Mouse (Mus musculus) MEL (cell line): ENCODE results near the gene Flcn. TPM values are rescaled to one million over a fixed set of nuclear protein-coding genes. Genes with fewer than 3 reads are reported as not detected.

ENCODE experiments used
- DNase-seq: peaks from one replicate; pipeline ENCODE4 v3.0.0; 2011; ENCODE audit warnings: low read depth, low spot score
- H3K27ac ChIP-seq: 2 replicates; pipeline ENCODE4 v1.5.1; 2012; ENCODE audit warnings: low read depth, mild to moderate bottlenecking, control low read depth, low read length, moderate library complexity; ENCODE audit not compliant: control insufficient read depth
- H3K27me3 ChIP-seq, 2 experiments: fragments of 150-350 bp in 1 of 2; sonication (generic) in 1 of 2; 2 replicates each; pipeline ENCODE4 v1.6.1; 2012; ENCODE audit warnings: low read length in 2 of 2, mild to moderate bottlenecking in 2 of 2, improper control_type of control experiment in 1 of 2, moderate library complexity in 1 of 2; ENCODE audit not compliant: insufficient read depth in 2 of 2, control insufficient read depth in 1 of 2
- H3K36me3 ChIP-seq, 2 experiments: 2 replicates each; pipeline ENCODE4 v1.6.1; 2012 to 2014; ENCODE audit warnings: low read length in 2 of 2, improper control_type of control experiment in 1 of 2, inconsistent platforms in 1 of 2, mild to moderate bottlenecking in 1 of 2; ENCODE audit not compliant: insufficient read depth in 2 of 2, control insufficient read depth in 1 of 2
- H3K4me1 ChIP-seq, 2 experiments: fragments of 150-350 bp in 1 of 2; sonication (generic) in 1 of 2; 2 replicates each; pipeline ENCODE4 v1.6.1; 2012; ENCODE audit warnings: low read length in 2 of 2, improper control_type of control experiment in 1 of 2, mild to moderate bottlenecking in 1 of 2; ENCODE audit not compliant: insufficient read depth in 2 of 2, control insufficient read depth in 1 of 2
- H3K4me3 ChIP-seq, 2 experiments: fragments of 150-350 bp in 1 of 2; sonication (generic) in 1 of 2; 2 replicates each; pipeline ENCODE4 v1.5.1; 2012; ENCODE audit warnings: low read depth in 2 of 2, low read length in 2 of 2, mild to moderate bottlenecking in 2 of 2, moderate library complexity in 2 of 2, control low read depth in 1 of 2, improper control_type of control experiment in 1 of 2; ENCODE audit not compliant: control insufficient read depth in 1 of 2, insufficient read depth in 1 of 2
- H3K79me2 ChIP-seq: 2 replicates; pipeline ENCODE4 v1.6.1; 2012; ENCODE audit warnings: mild to moderate bottlenecking, low read length, moderate library complexity; ENCODE audit not compliant: control insufficient read depth, poor library complexity, insufficient read depth
- H3K9ac ChIP-seq: 2 replicates; pipeline ENCODE4 v1.6.1; 2012; ENCODE audit warnings: low read depth, mild to moderate bottlenecking, control low read depth, low read length, moderate library complexity; ENCODE audit not compliant: control insufficient read depth, poor library complexity, severe bottlenecking
- H3K9me3 ChIP-seq: fragments of 150-350 bp; sonication (generic); replicated peaks from 2 replicates; pipeline ENCODE4 v1.6.1; 2012; ENCODE audit warnings: mild to moderate bottlenecking, low read length, improper control_type of control experiment, moderate library complexity; ENCODE audit not compliant: insufficient read depth
- CHD1 ChIP-seq: IDR thresholded peaks from 2 replicates; pipeline ENCODE4 v1.6.1; 2012; ENCODE audit warnings: low read depth, mild to moderate bottlenecking, inconsistent platforms, low read length, improper control_type of control experiment
- CTCF ChIP-seq, 3 experiments: IDR thresholded peaks in 2 of 3; conservative IDR thresholded peaks in 1 of 3; 2 replicates each; pipeline ENCODE4 v1.5.1; 2011 to 2012; ENCODE audit warnings: low read length in 3 of 3, low read depth in 2 of 3, mild to moderate bottlenecking in 2 of 3, improper control_type of control experiment in 1 of 3, inconsistent platforms in 1 of 3, mixed read lengths in 1 of 3, moderate library complexity in 1 of 3; ENCODE audit not compliant: control insufficient read depth in 1 of 3, insufficient read depth in 1 of 3, poor library complexity in 1 of 3, severe bottlenecking in 1 of 3
- E2F4 ChIP-seq: IDR thresholded peaks from 2 replicates; pipeline ENCODE4 v1.6.1; 2011; ENCODE audit warnings: low read depth, low read length, improper control_type of control experiment, borderline replicate concordance
- EP300 ChIP-seq, 2 experiments: IDR thresholded peaks; 2 replicates each; pipeline ENCODE4 v1.6.1; 2011; ENCODE audit warnings: improper control_type of control experiment in 2 of 2, low read length in 2 of 2, low read depth in 1 of 2, mild to moderate bottlenecking in 1 of 2
- ETS1 ChIP-seq: IDR thresholded peaks from 2 replicates; pipeline ENCODE4 v1.6.1; 2012; ENCODE audit warnings: low read depth, mild to moderate bottlenecking, inconsistent platforms, low read length, improper control_type of control experiment, moderate library complexity
- JUND ChIP-seq: IDR thresholded peaks from 2 replicates; pipeline ENCODE4 v1.6.1; 2011; ENCODE audit warnings: low read depth, mild to moderate bottlenecking, improper control_type of control experiment, low read length
- KAT2A ChIP-seq: conservative IDR thresholded peaks from 2 replicates; pipeline ENCODE4 v1.6.1; 2012; ENCODE audit warnings: low read depth, low read length, improper control_type of control experiment, inconsistent platforms
- MAFK ChIP-seq: IDR thresholded peaks from 2 replicates; pipeline ENCODE4 v1.6.1; 2011; ENCODE audit warnings: low read depth, mild to moderate bottlenecking, low read length, improper control_type of control experiment, borderline replicate concordance
- MAX ChIP-seq: IDR thresholded peaks from 2 replicates; pipeline ENCODE4 v1.6.1; 2011; ENCODE audit warnings: low read length, improper control_type of control experiment
- MAZ ChIP-seq: IDR thresholded peaks from 2 replicates; pipeline ENCODE4 v1.6.1; 2012; ENCODE audit warnings: low read depth, mild to moderate bottlenecking, inconsistent platforms, low read length, improper control_type of control experiment
- MXI1 ChIP-seq: IDR thresholded peaks from 2 replicates; pipeline ENCODE4 v1.6.1; 2011; ENCODE audit warnings: mild to moderate bottlenecking, low read depth, low read length, improper control_type of control experiment
- MYC ChIP-seq: IDR thresholded peaks from 2 replicates; pipeline ENCODE4 v1.6.1; 2011; ENCODE audit warnings: low read depth, mild to moderate bottlenecking, low read length, improper control_type of control experiment, moderate library complexity
- NELFE ChIP-seq: IDR thresholded peaks from 2 replicates; pipeline ENCODE4 v1.6.1; 2011; ENCODE audit warnings: low read depth, low read length, improper control_type of control experiment
- POLR2AphosphoS2 ChIP-seq: IDR thresholded peaks from 2 replicates; pipeline ENCODE4 v1.6.1; 2011; ENCODE audit warnings: low read length, improper control_type of control experiment
- POLR2AphosphoS5 ChIP-seq: IDR thresholded peaks from 2 replicates; pipeline ENCODE4 v1.6.1; 2012; ENCODE audit warnings: low read depth, borderline replicate concordance, mild to moderate bottlenecking, inconsistent platforms, low read length, moderate library complexity, mixed read lengths
- RCOR1 ChIP-seq: IDR thresholded peaks from 2 replicates; pipeline ENCODE4 v1.6.1; 2012; ENCODE audit warnings: low read depth, mild to moderate bottlenecking, inconsistent platforms, low read length, improper control_type of control experiment
- TBP ChIP-seq: IDR thresholded peaks from 2 replicates; pipeline ENCODE4 v1.8.0; 2011; ENCODE audit warnings: low read depth, low read length, improper control_type of control experiment
- TCF12 ChIP-seq: IDR thresholded peaks from 2 replicates; pipeline ENCODE4 v1.6.1; 2014; ENCODE audit warnings: low read depth, mild to moderate bottlenecking, inconsistent platforms, low read length, improper control_type of control experiment, moderate library complexity
- UBTF ChIP-seq: IDR thresholded peaks from 2 replicates; pipeline ENCODE4 v1.6.1; 2012; ENCODE audit warnings: low read depth, mild to moderate bottlenecking, inconsistent platforms, low read length, improper control_type of control experiment, moderate library complexity, borderline replicate concordance; ENCODE audit not compliant: insufficient read depth
- USF1 ChIP-seq: IDR thresholded peaks from 2 replicates; pipeline ENCODE4 v1.6.1; 2014; ENCODE audit warnings: low read depth, mild to moderate bottlenecking, inconsistent platforms, low read length, improper control_type of control experiment, moderate library complexity
- ZKSCAN1 ChIP-seq: IDR thresholded peaks from 2 replicates; pipeline ENCODE4 v1.6.1; 2012; ENCODE audit warnings: low read depth, mild to moderate bottlenecking, inconsistent platforms, low read length, improper control_type of control experiment, moderate library complexity
- ZNF384 ChIP-seq: IDR thresholded peaks from 2 replicates; pipeline ENCODE4 v1.6.1; 2012; ENCODE audit warnings: low read depth, mild to moderate bottlenecking, inconsistent platforms, low read length, improper control_type of control experiment
- polyA plus RNA-seq, 2 experiments: library from polyadenylated mRNA; stranded (reverse) in 1 of 2; unstranded in 1 of 2; fragments of >175 nt in 1 of 2; fragments of >200 nt in 1 of 2; gene quantifications; 2 replicates each; pipeline versions ENCODE4 v1.2.1 to v1.2.4; 2012; ENCODE audit warnings: low replicate concordance in 2 of 2, low read depth in 1 of 2; ENCODE audit not compliant: insufficient read length in 2 of 2, insufficient read depth in 1 of 2, missing spikeins in 1 of 2
- total RNA-seq: library from RNA; depleted of rRNA; stranded (reverse); fragments of 300-350 nt; gene quantifications from 2 replicates; pipeline ENCODE4 v1.2.3, GENCODE M21; 2012

Flcn gene
- total and polyA plus RNA-seq, 3 experiments = 33.7 to 36.1 TPM; not detected in 1

DNA sequence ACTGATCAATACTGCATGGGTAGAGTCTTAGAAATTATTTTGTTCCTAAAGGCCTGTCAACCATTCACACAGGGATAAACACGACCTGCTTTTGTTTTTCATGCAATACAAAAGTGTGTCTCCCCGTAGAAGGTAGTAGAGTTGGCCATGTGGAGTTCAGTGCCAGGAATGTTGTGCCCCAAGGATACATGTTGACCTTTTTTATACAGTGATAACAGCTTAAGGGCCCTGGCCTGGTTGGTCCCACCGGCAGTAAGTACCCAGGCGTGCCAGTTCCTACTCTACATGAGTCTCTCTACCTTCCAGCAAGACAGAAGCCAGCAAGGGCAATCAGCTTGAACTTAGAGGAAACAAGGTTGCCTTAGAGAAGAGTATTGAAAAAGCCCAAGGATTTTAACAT is 36.9 kb downstream of the Flcn start:
- DNase-seq = no peak
- TF ChIP-seq TCF12 (no peak), RCOR1 (no peak), MAFK (no peak), MYC (no peak), JUND (no peak), EP300 (IDR thresholded peaks at IDR 0.05; ENCODE audit: low read depth in 1 of 2, low read length in 2 of 2) (no peak), MAX (no peak), POLR2AphosphoS2 (no peak), MAZ (no peak), ZNF384 (no peak), KAT2A (no peak), E2F4 (no peak), TBP (no peak), MXI1 (no peak), NELFE (no peak), CHD1 (no peak), ETS1 (no peak), CTCF (IDR thresholded peaks at IDR 0.05 in 2 of 3, conservative IDR thresholded peaks at IDR 0.05 in 1 of 3; ENCODE audit: control insufficient read depth in 1 of 3, insufficient read depth in 1 of 3, low read depth in 2 of 3, low read length in 3 of 3, poor library complexity in 1 of 3, severe bottlenecking in 1 of 3) (no peak), POLR2AphosphoS5 (no peak), ZKSCAN1 (no peak)
- TF ChIP-seq, all 39 proteins: peak for 0
- Histone ChIP-seq H3K36me3 (peaks cover 2 to 29% of the 10 kb centered on the region in 2 experiments), H3K27ac (no peak overlapping the region), H3K4me1 (peaks cover 21 to 23% of the 10 kb centered on the region in 2 experiments), H3K9ac (no peak overlapping the region), H3K9me3 (no peaks in the 10 kb centered on the region), H3K79me2 (no peaks in the 10 kb centered on the region), H3K27me3 (no peaks in the 10 kb centered on the region), H3K4me3 (no peak overlapping the region)

DNA sequence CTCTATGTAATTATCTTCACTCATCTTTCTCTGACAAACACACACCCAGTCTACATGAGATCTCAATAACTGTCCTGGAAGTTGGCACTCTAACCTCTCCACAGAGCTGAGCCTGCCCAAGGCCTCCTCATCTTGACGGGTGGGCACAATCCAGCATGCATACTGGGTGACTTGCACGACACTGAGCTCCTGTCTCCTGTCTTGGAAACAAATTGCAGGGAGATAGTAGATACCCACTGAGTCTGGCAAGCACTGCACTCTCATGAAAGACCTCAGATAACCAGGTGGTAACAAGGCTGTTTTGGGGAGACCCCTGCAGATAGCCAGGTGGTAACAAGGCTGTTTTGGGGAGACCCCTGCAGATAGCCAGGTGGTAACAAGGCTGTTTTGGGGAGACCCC is 37.5 kb downstream of the Flcn start:
- H3K36me3 ChIP-seq = peaks cover 2 to 29% of the 10 kb centered on the region in 2 experiments
- no peaks in the 10 kb centered on the region for H3K27me3 ChIP-seq
- DNase-seq = no peak
- H3K4me1 ChIP-seq = peaks cover 21 to 23% of the 10 kb centered on the region in 2 experiments
- TF ChIP-seq USF1 = no peak
- TF ChIP-seq TCF12 = 0 out of 2 replicates have a peak, but pooled peaks have one; percentile 13
- no peak for TF ChIP-seq UBTF
- H3K27ac ChIP-seq = no peak overlapping the region
- H3K9me3 ChIP-seq = no peaks in the 10 kb centered on the region
- H3K79me2 ChIP-seq = no peaks in the 10 kb centered on the region
- H3K9ac ChIP-seq = no peak overlapping the region
- no peak overlapping the region for H3K4me3 ChIP-seq
